ENCODE assay signal across 28 mouse cellular contexts in genomic region chr10:108579396-108579795, GRCm38 (mm10).
DNase-seq lines count a peak whose midpoint lies in the region; ATAC-seq and TF ChIP-seq lines count a peak whose summit lies in the region.
"Had no signal": no experiment of that assay in that cellular context is flagged by ENCODE, and none has a peak within 500 bp of the region (broad histone marks: within the 10 kb centered on the region; RNA-seq: fewer than 3 reads in every experiment).

No protein-coding gene starts in this region.

- no peak for TF ChIP-seq POLR2A in brain, embryonic 14.5 days (IDR thresholded peaks at IDR 0.05; ENCODE audit: borderline replicate concordance, extremely low read depth, insufficient read depth, insufficient read length, poor library complexity, severe bottlenecking)

- no peak for ATAC-seq in cerebellum, adult (ENCODE audit: insufficient number of reproducible peaks, low FRiP score, low TSS enrichment)
- ATAC-seq: forebrain, embryonic 16.5 days; hindbrain, embryonic 16.5 days; midbrain, embryonic 15.5 days; Patski had no signal

- no peak overlapping the region for H3K4me3 ChIP-seq in left cerebral cortex, adult 2 months
- H3K4me3 ChIP-seq: erythroblast, embryonic 14.5 days; gastrocnemius, adult 2 months; heart, adult 2 months; kidney, embryonic 15.5 days; limb, embryonic 12.5 days; midbrain, embryonic 10.5 days; midbrain, embryonic 15.5 days had no signal

- H3K27ac ChIP-seq in left cerebral cortex, adult 2 months = peak overlapping the region; percentile 9; the same call in 1 of the 2 replicates
- H3K27ac ChIP-seq: gastrocnemius, adult 2 months; heart, adult 2 months; kidney, embryonic 15.5 days; limb, embryonic 12.5 days; liver, embryonic 14.5 days; midbrain, embryonic 10.5 days; midbrain, embryonic 15.5 days; stomach, postnatal 0 days had no signal

- peak; percentile 41 for DNase-seq in cerebellum, adult 11-12 months
- no peak for DNase-seq in left cerebral cortex, adult 2 months (ENCODE audit: extremely low spot score in 1 of 2, low spot score in 2 of 2)
- no peak for DNase-seq in left cerebral cortex, adult 11 months (ENCODE audit: low spot score)
- DNase-seq in brain, embryonic 14.5 days (ENCODE audit: low read depth) = peak; percentile 45
- DNase-seq in cerebellum, postnatal 10 days = peak; percentile 77 to 81
- no peak for DNase-seq in thymus, postnatal 10 days (ENCODE audit: low spot score in 2 of 2)
- DNase-seq in right cerebral cortex, adult 2 months (ENCODE audit: low spot score in 2 of 2) = no peak
- DNase-seq: adrenal gland, postnatal 10 days; gastrocnemius, adult 2 months; gastrocnemius, postnatal 36 days; heart, adult 2 months; kidney, adult 18-20 months; kidney, postnatal 25 days; lung, adult 2 months; right cerebral cortex, adult 18-20 months; right cerebral cortex, postnatal 4 days; thymus, adult 18-20 months had no signal

- TF ChIP-seq CTCF in left cerebral cortex, adult 2 months (IDR thresholded peaks at IDR 0.05) = no peak
- no peak for TF ChIP-seq CTCF in brain, embryonic 14.5 days (IDR thresholded peaks at IDR 0.05; ENCODE audit: borderline replicate concordance, extremely low read depth, insufficient read depth, insufficient read length)

- intact Hi-C loops in left cerebral cortex, adult 2 months (cut with DNase I) = no loop called here

Comparison
In these comparisons a context has a peak if more than half of its experiments do, and no peak if none do; other contexts are left out.
1. DNase-seq: peak in cerebellum, adult 11-12 months (single experiment), brain, embryonic 14.5 days (single experiment) and cerebellum, postnatal 10 days (2 of 2); none in left cerebral cortex, adult 2 months (0 of 2), left cerebral cortex, adult 11 months (single experiment), thymus, postnatal 10 days (0 of 2) and right cerebral cortex, adult 2 months (0 of 2).